Comparison of ENCODE assay signal across 9 mouse cellular contexts in genomic region chr8:94914701-94915101, GRCm38 (mm10). TPM values are rescaled to one million over a fixed set of nuclear protein-coding genes. Genes with fewer than 3 reads are reported as not detected.
A peak's percentile ranks its signal among the peaks of the same experiment; 100 is the strongest.
DNase-seq lines count a peak whose midpoint lies in the region; ATAC-seq and TF ChIP-seq lines count a peak whose summit lies in the region.
"Had no signal": no experiment of that assay in that cellular context is flagged by ENCODE, and none has a peak within 500 bp of the region (broad histone marks: within the 10 kb centered on the region; RNA-seq: fewer than 3 reads in every experiment).

No protein-coding gene starts in this region.

- peak; percentile 52 for DNase-seq in hindbrain, embryonic 14.5 days (ENCODE audit: low spot score)
- peak; percentile 67 to 73 for DNase-seq in kidney, postnatal 4 days
- no peak for DNase-seq in thymus, adult 18-20 months
- no peak for DNase-seq in layer of hippocampus, postnatal 36 days
- no peak for DNase-seq in spleen, postnatal 4 days (ENCODE audit: low spot score in 2 of 2)

- H3K9ac ChIP-seq in hindbrain, embryonic 14.5 days, result no peak overlapping the region
- H3K9ac ChIP-seq in hindbrain, embryonic 13.5 days, result no peak overlapping the region
- H3K9ac ChIP-seq in forebrain, embryonic 13.5 days, result no peak overlapping the region

- no peaks in the 10 kb centered on the region for H3K9me3 ChIP-seq in hindbrain, embryonic 14.5 days (ENCODE audit: control insufficient read depth, low read length)
- no peaks in the 10 kb centered on the region for H3K9me3 ChIP-seq in hindbrain, embryonic 13.5 days
- no peaks in the 10 kb centered on the region for H3K9me3 ChIP-seq in forebrain, embryonic 13.5 days (replicated peaks)

- H3K4me2 ChIP-seq in hindbrain, embryonic 14.5 days (replicated peaks), result no peak overlapping the region
- H3K4me2 ChIP-seq in hindbrain, embryonic 13.5 days, result no peak overlapping the region
- peak overlapping the region; percentile 5; the same call in 1 of the 2 replicates for H3K4me2 ChIP-seq in forebrain, embryonic 13.5 days

- peaks cover 16% of the 10 kb centered on the region for H3K79me3 ChIP-seq in C2C12 (ENCODE audit: low read depth)

- no peaks in the 10 kb centered on the region for H3K36me3 ChIP-seq in hindbrain, embryonic 14.5 days (replicated peaks; ENCODE audit: control insufficient read depth, insufficient read depth)
- no peaks in the 10 kb centered on the region for H3K36me3 ChIP-seq in hindbrain, embryonic 13.5 days
- peaks cover 21% of the 10 kb centered on the region for H3K36me3 ChIP-seq in C2C12 (ENCODE audit: control insufficient read depth, insufficient read depth)
- no peaks in the 10 kb centered on the region for H3K36me3 ChIP-seq in forebrain, embryonic 13.5 days (ENCODE audit: poor library complexity, severe bottlenecking)

- WGBS in hindbrain, embryonic 14.5 days, result 67% methylated on average over 3 of the region's 3 CpGs
- WGBS in hindbrain, embryonic 13.5 days, result 49% methylated on average over 3 of the region's 3 CpGs
- 55% methylated on average over 3 of the region's 3 CpGs for WGBS in forebrain, embryonic 13.5 days

- H3K79me2 ChIP-seq in C2C12 (ENCODE audit: control insufficient read depth, insufficient read depth), result peaks cover 37% of the 10 kb centered on the region

- no peak overlapping the region for H3K27ac ChIP-seq in hindbrain, embryonic 14.5 days
- no peak overlapping the region for H3K27ac ChIP-seq in hindbrain, embryonic 13.5 days
- peak overlapping the region; percentile 55 for H3K27ac ChIP-seq in forebrain, embryonic 13.5 days

- peak overlapping the region; percentile 34 for H3ac ChIP-seq in C2C12 (ENCODE audit: control insufficient read depth, insufficient read length, low read depth)

- peaks cover 47% of the 10 kb centered on the region for H3K27me3 ChIP-seq in hindbrain, embryonic 14.5 days (ENCODE audit: control insufficient read depth, insufficient read depth, low read length)
- H3K27me3 ChIP-seq in hindbrain, embryonic 13.5 days, result peaks cover 80% of the 10 kb centered on the region
- H3K27me3 ChIP-seq in C2C12 (ENCODE audit: control insufficient read depth, insufficient read depth, insufficient read length), result no peaks in the 10 kb centered on the region
- peaks cover 49% of the 10 kb centered on the region for H3K27me3 ChIP-seq in forebrain, embryonic 13.5 days

- TF ChIP-seq CTCF in C2C12 (IDR thresholded peaks at IDR 0.05; ENCODE audit: control insufficient read depth, insufficient read depth, insufficient read length), result no peak

- no peak overlapping the region for H3K4me3 ChIP-seq in hindbrain, embryonic 14.5 days (replicated peaks; ENCODE audit: low read length)
- no peak overlapping the region for H3K4me3 ChIP-seq in hindbrain, embryonic 13.5 days
- no peak overlapping the region for H3K4me3 ChIP-seq in C2C12 (ENCODE audit: insufficient read depth, poor library complexity, severe bottlenecking)
- H3K4me3 ChIP-seq in forebrain, embryonic 13.5 days, result no peak overlapping the region
- H3K4me3 ChIP-seq: erythroblast, embryonic 14.5 days had no signal

- no peak for ATAC-seq in hindbrain, embryonic 14.5 days (ENCODE audit: low FRiP score)
- ATAC-seq in hindbrain, embryonic 13.5 days (ENCODE audit: low FRiP score), result no peak
- ATAC-seq in forebrain, embryonic 13.5 days, result peak; percentile 37; the same call in 1 of the 2 replicates

- peaks cover 16% of the 10 kb centered on the region for H3K4me1 ChIP-seq in hindbrain, embryonic 14.5 days (replicated peaks; ENCODE audit: control insufficient read depth, insufficient read depth, low read length)
- H3K4me1 ChIP-seq in hindbrain, embryonic 13.5 days (replicated peaks), result peaks cover 52% of the 10 kb centered on the region
- peaks cover 51% of the 10 kb centered on the region for H3K4me1 ChIP-seq in forebrain, embryonic 13.5 days

TF ChIP-seq in C2C12, 6 proteins besides CTCF, POLR2A, EP300 and RAD21:
- TF ChIP-seq MAX (IDR thresholded peaks at IDR 0.05) (no peak), FOSL1 (IDR thresholded peaks at IDR 0.05; ENCODE audit: insufficient read depth, low read length, poor library complexity, severe bottlenecking) (no peak), MYOG (IDR thresholded peaks at IDR 0.05; ENCODE audit: control insufficient read depth, extremely low read depth, insufficient read length) (no peak), CEBPB (IDR thresholded peaks at IDR 0.05; ENCODE audit: low read depth) (no peak), MYOD1 (IDR thresholded peaks at IDR 0.05; ENCODE audit: control insufficient read depth, insufficient read length, low read depth) (no peak), USF1 (IDR thresholded peaks at IDR 0.05; ENCODE audit: low read depth) (no peak)
TF ChIP-seq in C2C12: peak in this region for 0.

RNA-seq across cellular contexts. Expression of gene Ccdc102a, which starts 3.2 kb away (rescaled TPM):
- polyA plus RNA-seq in hindbrain, embryonic 14.5 days (2014; fragmentation: Nextera tagmentation; extraction: Ambion mirVana), result 7.1 and 9.0 TPM in 2 replicates
- polyA plus RNA-seq in hindbrain, embryonic 13.5 days (2015; fragmentation: Nextera tagmentation; extraction: Ambion mirVana), result 6.3 and 7.8 TPM in 2 replicates
- 28.1 TPM for polyA plus RNA-seq in C2C12 (2012; fragmentation: generic; extraction: Trizol)
- polyA plus RNA-seq in forebrain, embryonic 13.5 days (2015; fragmentation: Nextera tagmentation; extraction: Ambion mirVana), result 5.6 TPM in 2 replicates
- 1 to 10 TPM; 1.1 to 2.1 TPM for total RNA-seq in layer of hippocampus, postnatal 36 days (2021)

RNA-seq across cellular contexts. Expression of gene Adgrg5, which starts 8.8 kb away (rescaled TPM):
- polyA plus RNA-seq in hindbrain, embryonic 14.5 days (2014; fragmentation: Nextera tagmentation; extraction: Ambion mirVana), result 0.23 and 0.27 TPM in 2 replicates
- polyA plus RNA-seq in hindbrain, embryonic 13.5 days (2015; fragmentation: Nextera tagmentation; extraction: Ambion mirVana), result not detected in 2 replicates
- polyA plus RNA-seq in C2C12 (2012; fragmentation: generic; extraction: Trizol), result 0.18 TPM
- 0.19 TPM in 1 of 2 replicates, not detected in the other for polyA plus RNA-seq in forebrain, embryonic 13.5 days (2015; fragmentation: Nextera tagmentation; extraction: Ambion mirVana)
- total RNA-seq in layer of hippocampus, postnatal 36 days (2021), result not detected
- polyA plus RNA-seq: erythroblast, embryonic 14.5 days had no signal

RNA-seq across cellular contexts. Expression of gene Dok4, which starts 38.6 kb away (rescaled TPM):
- 65.2 and 68.7 TPM in 2 replicates for polyA plus RNA-seq in hindbrain, embryonic 14.5 days (2014; fragmentation: Nextera tagmentation; extraction: Ambion mirVana)
- polyA plus RNA-seq in hindbrain, embryonic 13.5 days (2015; fragmentation: Nextera tagmentation; extraction: Ambion mirVana), result 58.0 and 59.0 TPM in 2 replicates
- 6.7 TPM for polyA plus RNA-seq in C2C12 (2012; fragmentation: generic; extraction: Trizol)
- polyA plus RNA-seq in forebrain, embryonic 13.5 days (2015; fragmentation: Nextera tagmentation; extraction: Ambion mirVana), result 38.2 and 39.2 TPM in 2 replicates
- total RNA-seq in layer of hippocampus, postnatal 36 days (2021), result 10 to 100 TPM; 27.4 to 27.6 TPM

RNA-seq across cellular contexts. Expression of gene Polr2c, which starts 57.5 kb away (rescaled TPM):
- polyA plus RNA-seq in hindbrain, embryonic 14.5 days (2014; fragmentation: Nextera tagmentation; extraction: Ambion mirVana), result 111 TPM in 2 replicates
- polyA plus RNA-seq in hindbrain, embryonic 13.5 days (2015; fragmentation: Nextera tagmentation; extraction: Ambion mirVana), result 119 and 136 TPM in 2 replicates
- 124 TPM for polyA plus RNA-seq in C2C12 (2012; fragmentation: generic; extraction: Trizol)
- polyA plus RNA-seq in forebrain, embryonic 13.5 days (2015; fragmentation: Nextera tagmentation; extraction: Ambion mirVana), result 170 TPM in 2 replicates
- 10 to 100 TPM; 62.4 to 71.5 TPM for total RNA-seq in layer of hippocampus, postnatal 36 days (2021)

RNA-seq across cellular contexts. Expression of gene Adgrg1, which starts 59.9 kb away (rescaled TPM):
- 115 and 123 TPM in 2 replicates for polyA plus RNA-seq in hindbrain, embryonic 14.5 days (2014; fragmentation: Nextera tagmentation; extraction: Ambion mirVana)
- 158 and 162 TPM in 2 replicates for polyA plus RNA-seq in hindbrain, embryonic 13.5 days (2015; fragmentation: Nextera tagmentation; extraction: Ambion mirVana)
- polyA plus RNA-seq in C2C12 (2012; fragmentation: generic; extraction: Trizol), result 2.8 TPM
- 156 and 178 TPM in 2 replicates for polyA plus RNA-seq in forebrain, embryonic 13.5 days (2015; fragmentation: Nextera tagmentation; extraction: Ambion mirVana)
- 100 to 1,000 TPM in 1 of 2 experiments, 10 to 100 TPM in 1; 79.5 to 104 TPM for total RNA-seq in layer of hippocampus, postnatal 36 days (2021)

Comparison
In these comparisons a context has a peak if more than half of its experiments do, and no peak if none do; other contexts are left out.
1. DNase-seq: peak in hindbrain, embryonic 14.5 days (single experiment) and kidney, postnatal 4 days (2 of 2); none in thymus, adult 18-20 months (0 of 2), layer of hippocampus, postnatal 36 days (0 of 2) and spleen, postnatal 4 days (0 of 2).